Mouse (Mus musculus) adrenal gland, postnatal 10 days (tissue): ENCODE results near the gene Cdkn2aip. TPM values are rescaled to one million over a fixed set of nuclear protein-coding genes. Genes with fewer than 3 reads are reported as not detected.

Experiments
- DNase-seq: peaks from one replicate; pipeline ENCODE4 v3.0.0; 2021; ENCODE audit warnings: mixed read lengths
- total RNA-seq, 2 experiments: library from RNA; stranded (reverse); gene quantifications; 2 replicates each; pipeline ENCODE4 v1.2.3; 2021

Cdkn2aip gene
- total RNA-seq, 2 experiments from 2014 or later: 13.4 to 14.4 TPM

- DNase-seq: no peak
Observed at GRCm38 (mm10) chr8:47695431-47696105, 18.2 kb downstream of the Cdkn2aip start.

- DNase-seq: peak; percentile 92
Observed at GRCm38 (mm10) chr8:47693119-47693518, 20.6 kb downstream of the Cdkn2aip start.

GRCm38 (mm10) chr8:47691831-47692230, 21.9 kb downstream of the Cdkn2aip start:
- no peak for DNase-seq

GRCm38 (mm10) chr8:47691303-47691702, 22.4 kb downstream of the Cdkn2aip start:
- DNase-seq: no peak

GRCm38 (mm10) chr8:47690674-47691078, 23.1 kb downstream of the Cdkn2aip start:
- peak; percentile 41 for DNase-seq

- peak; percentile 30 for DNase-seq
Observed at GRCm38 (mm10) chr8:47689704-47690326, 23.9 kb downstream of the Cdkn2aip start.

- DNase-seq: no peak
Observed at GRCm38 (mm10) chr8:47684441-47684840, 29.3 kb downstream of the Cdkn2aip start.

- no peak for DNase-seq
Observed at GRCm38 (mm10) chr8:47683994-47684393, 29.7 kb downstream of the Cdkn2aip start.

GRCm38 (mm10) chr8:47680306-47680705, 33.4 kb downstream of the Cdkn2aip start:
- DNase-seq: no peak

GRCm38 (mm10) chr8:47679603-47680002, 34.1 kb downstream of the Cdkn2aip start:
- no peak for DNase-seq

- no peak for DNase-seq
Observed at GRCm38 (mm10) chr8:47676631-47677030, 37.1 kb downstream of the Cdkn2aip start.

GRCm38 (mm10) chr8:47676224-47676623, 37.5 kb downstream of the Cdkn2aip start:
- DNase-seq: no peak

- DNase-seq: no peak
Observed at GRCm38 (mm10) chr8:47675786-47676185, 37.9 kb downstream of the Cdkn2aip start.

GRCm38 (mm10) chr8:47674777-47675710, 38.7 kb downstream of the Cdkn2aip start, which contains the start of gene Ing2:
TSS of gene Ing2 (minus strand) at chr8:47675556.
- DNase-seq: peak; percentile 100

GRCm38 (mm10) chr8:47674140-47674776, 39.5 kb downstream of the Cdkn2aip start:
- peak; percentile 46 for DNase-seq

GRCm38 (mm10) chr8:47673317-47674139, 40.2 kb downstream of the Cdkn2aip start:
- peak; percentile 97 for DNase-seq

GRCm38 (mm10) chr8:47664231-47664785, 49.4 kb downstream of the Cdkn2aip start:
- DNase-seq: peak; percentile 28

GRCm38 (mm10) chr8:47663201-47663600, 50.5 kb downstream of the Cdkn2aip start:
- DNase-seq: no peak

GRCm38 (mm10) chr8:47662716-47663115, 51.0 kb downstream of the Cdkn2aip start:
- no peak for DNase-seq

GRCm38 (mm10) chr8:47660394-47660793, 53.3 kb downstream of the Cdkn2aip start:
- no peak for DNase-seq

- no peak for DNase-seq
Observed at GRCm38 (mm10) chr8:47659463-47659862, 54.3 kb downstream of the Cdkn2aip start.
